Mouse (Mus musculus): Measurements from ENCODE around the gene Efnb3.

Gene Efnb3

GRCm38 (mm10) chr11:69516661-69517060 is 43.3 kb downstream of the Efnb3 start:
- in situ Hi-C loops (cut with MseI, MboI), result loop anchor here (10.0 to 25.0 kb wide), 2 partner anchors 112 to 254 kb away; no protein-coding TSS in a partner anchor

DNA sequence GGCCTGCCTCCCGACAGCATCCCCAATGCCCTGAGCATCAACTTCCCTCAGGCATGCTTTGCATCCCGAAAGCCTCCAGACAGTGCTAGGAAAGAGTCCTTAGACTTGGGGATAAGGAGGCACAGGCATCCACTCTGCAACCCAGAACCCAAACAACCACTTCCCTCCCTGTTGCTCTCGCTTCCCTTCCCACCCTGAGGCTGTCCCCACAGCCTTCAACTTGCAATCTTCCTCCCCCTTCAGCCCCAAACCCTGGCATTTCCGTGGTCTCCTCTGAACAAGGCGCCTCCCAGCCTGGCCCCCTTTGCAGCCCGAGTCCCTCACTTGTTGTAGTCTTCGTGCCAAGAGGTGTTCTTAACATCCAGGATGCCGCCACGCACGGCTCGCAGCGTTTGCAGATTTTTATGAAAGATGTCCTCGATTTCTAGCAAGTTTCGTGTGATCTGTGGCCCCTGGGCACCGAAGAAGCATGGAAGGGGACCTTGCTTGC is 43.8 kb downstream of the Efnb3 start:
- in situ Hi-C loops (cut with MseI, MboI), result loop anchor here (10.0 to 25.0 kb wide), 2 partner anchors 111 to 254 kb away; no protein-coding TSS in a partner anchor

- in situ Hi-C loops (cut with MseI, MboI), result loop anchor here (10.0 to 25.0 kb wide), 2 partner anchors 109 to 252 kb away; no protein-coding TSS in a partner anchor
Observed at GRCm38 (mm10) chr11:69513840-69514239, 46.2 kb downstream of the Efnb3 start.

DNA sequence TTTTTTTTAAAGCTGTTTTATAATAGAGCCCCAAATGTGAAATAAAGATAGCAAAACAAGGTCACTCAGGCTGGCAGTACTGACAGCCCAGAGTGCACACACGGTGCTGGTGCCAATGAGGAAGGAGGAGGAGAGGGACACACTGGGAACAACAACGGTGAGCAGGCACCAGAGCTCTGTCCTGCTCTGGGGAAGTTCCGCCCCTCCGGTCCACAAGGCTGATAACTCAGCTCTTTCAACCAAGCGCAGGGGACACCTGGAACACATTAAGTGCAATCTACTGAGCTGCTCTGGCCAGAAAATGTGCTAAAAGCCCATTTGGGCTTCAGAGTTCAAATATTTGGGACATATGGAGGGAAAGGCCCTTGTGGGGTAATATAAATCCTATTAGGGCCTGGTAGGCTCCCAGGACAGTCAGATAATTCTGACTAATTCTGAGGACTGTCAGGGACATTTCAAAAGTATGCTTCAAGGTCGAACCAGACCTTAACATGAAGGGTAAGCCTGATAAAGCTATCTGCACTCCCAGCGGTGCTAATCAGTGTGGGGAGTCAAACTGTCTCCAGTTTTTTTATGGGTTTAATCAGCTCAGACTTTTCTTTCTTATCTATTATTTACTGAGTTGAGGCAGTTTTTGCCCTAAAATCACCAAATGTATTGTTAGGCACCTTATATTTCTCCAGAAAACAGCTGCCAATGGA is 49.1 kb downstream of the Efnb3 start:
- in situ Hi-C loops (cut with MseI, MboI), result loop anchor here (10.0 to 25.0 kb wide), 2 partner anchors 106 to 249 kb away; no protein-coding TSS in a partner anchor
